Mouse (Mus musculus) lung, postnatal 0 days (tissue): ENCODE measurements around the gene Sparc. TPM values are rescaled to one million over a fixed set of nuclear protein-coding genes. Genes with fewer than 3 reads are reported as not detected.

ENCODE experiments used
- ATAC-seq: fragments of 200-750 bp; cut with Nextera tagmentation; 2 replicates; pipeline ENCODE4 v1.8.0; 2017; ENCODE audit warnings: moderate library complexity
- DNase-seq: peaks from one replicate; pipeline ENCODE4 v3.0.0-alpha.2; 2016; ENCODE audit warnings: low spot score
- H3K27ac ChIP-seq: fragments of 300-500 bp; sonication (generic); 2 replicates; pipeline ENCODE4 v1.5.1; 2014; ENCODE audit warnings: antibody characterized with exemption, mild to moderate bottlenecking, low read length, mixed read lengths
- H3K27me3 ChIP-seq: fragments of 300-500 bp; sonication (generic); replicated peaks from 2 replicates; pipeline ENCODE4 v1.6.1; 2014; ENCODE audit warnings: low read length, mixed read lengths; ENCODE audit not compliant: insufficient read depth
- H3K36me3 ChIP-seq: fragments of 300-500 bp; sonication (generic); 2 replicates; pipeline ENCODE4 v1.6.1; 2014; ENCODE audit warnings: low read length, mixed read lengths; ENCODE audit not compliant: insufficient read depth
- H3K4me1 ChIP-seq: fragments of 300-500 bp; sonication (generic); 2 replicates; pipeline ENCODE4 v1.6.1; 2014; ENCODE audit warnings: antibody characterized with exemption, low read depth, low read length, mixed read lengths; ENCODE audit not compliant: insufficient read depth
- H3K4me2 ChIP-seq: fragments of 300-500 bp; sonication (generic); replicated peaks from 2 replicates; pipeline ENCODE4 v1.6.1; 2014; ENCODE audit warnings: low read depth, mild to moderate bottlenecking, low read length, moderate library complexity, mixed read lengths
- H3K4me3 ChIP-seq: fragments of 300-500 bp; sonication (generic); 2 replicates; pipeline ENCODE4 v1.5.1; 2014; ENCODE audit warnings: low read depth, low read length
- H3K9ac ChIP-seq: fragments of 300-500 bp; sonication (generic); replicated peaks from 2 replicates; pipeline ENCODE4 v1.6.1; 2014; ENCODE audit warnings: low read depth, mild to moderate bottlenecking
- H3K9me3 ChIP-seq: fragments of 300-500 bp; sonication (generic); 2 replicates; pipeline ENCODE4 v1.6.1; 2016; ENCODE audit warnings: low read length, mixed read lengths
- CTCF ChIP-seq: IDR thresholded peaks from 2 replicates; pipeline ENCODE4 v1.5.1; 2016; ENCODE audit warnings: antibody characterized with exemption, mild to moderate bottlenecking
- EP300 ChIP-seq: IDR thresholded peaks from 2 replicates; pipeline ENCODE4 v1.6.1; 2016; ENCODE audit warnings: antibody characterized with exemption, mild to moderate bottlenecking, control low read depth
- WGBS: fragments of 180-500 bp; shearing (Covaris S2); extraction: QIAGEN DNeasy Blood & Tissue Kit; methylation state at CpG from one replicate; pipeline ENCODE4 v1.1.7; 2014; 5-methylcytosine and 5-hydroxymethylcytosine counted together
- polyA plus RNA-seq: library from polyadenylated mRNA; unstranded; fragments of >200 nt; fragmentation: Nextera tagmentation; extraction: Ambion mirVana; gene quantifications from 2 replicates; pipeline ENCODE4 v1.2.1, GENCODE M21; 2015

The Sparc gene
- polyA plus RNA-seq, 1 experiment from 2014 or later = 3,486 TPM

GRCm38 (mm10) chr11:55404659-55405457 is 18.1 kb downstream of the Sparc start:
- DNase-seq = peak; percentile 89
- Histone ChIP-seq H3K4me3 (no peak overlapping the region), H3K4me2 (no peak overlapping the region), H3K27ac (peak overlapping the region; percentile 89), H3K9me3 (no peaks in the 10 kb centered on the region), H3K36me3 (peaks cover 56% of the 10 kb centered on the region), H3K9ac (no peak overlapping the region), H3K4me1 (peaks cover 8% of the 10 kb centered on the region; the same call in 1 of the 2 replicates), H3K27me3 (no peaks in the 10 kb centered on the region)
- WGBS = 68% methylated on average over 9 of the region's 9 CpGs
- ATAC-seq = peak; percentile 74
- TF ChIP-seq EP300 = peak; percentile 97
- TF ChIP-seq CTCF = peak; percentile 27; the same call in 1 of the 2 replicates

GRCm38 (mm10) chr11:55400863-55401262 is 22.1 kb downstream of the Sparc start:
- H3K27ac ChIP-seq = no peak overlapping the region
- no peaks in the 10 kb centered on the region for H3K27me3 ChIP-seq
- WGBS = 59% methylated on average over 2 of the region's 2 CpGs
- DNase-seq (peak; percentile 86), ATAC-seq (peak; percentile 68)
- peaks cover 5% of the 10 kb centered on the region; the same call in 1 of the 2 replicates for H3K4me1 ChIP-seq
- no peak overlapping the region for H3K4me3 ChIP-seq
- no peak overlapping the region for H3K9ac ChIP-seq
- H3K9me3 ChIP-seq = no peaks in the 10 kb centered on the region
- peaks cover 57% of the 10 kb centered on the region for H3K36me3 ChIP-seq
- H3K4me2 ChIP-seq = no peak overlapping the region
- peak; percentile 39; the same call in 1 of the 2 replicates for TF ChIP-seq EP300
- no peak for TF ChIP-seq CTCF

- Histone ChIP-seq H3K4me3 (no peak overlapping the region), H3K4me1 (no peaks in the 10 kb centered on the region), H3K36me3 (peaks cover 59% of the 10 kb centered on the region), H3K4me2 (no peak overlapping the region), H3K27me3 (no peaks in the 10 kb centered on the region), H3K27ac (peak overlapping the region; percentile 43; the same call in 1 of the 2 replicates), H3K9me3 (no peaks in the 10 kb centered on the region), H3K9ac (no peak overlapping the region)
- no peak for DNase-seq
- 96% methylated on average over 8 of the region's 8 CpGs for WGBS
- ATAC-seq = no peak
- TF ChIP-seq CTCF (no peak), EP300 (no peak)
These were observed 24.6 kb downstream of the Sparc start for GRCm38 (mm10) chr11:55398371-55398770.

DNA sequence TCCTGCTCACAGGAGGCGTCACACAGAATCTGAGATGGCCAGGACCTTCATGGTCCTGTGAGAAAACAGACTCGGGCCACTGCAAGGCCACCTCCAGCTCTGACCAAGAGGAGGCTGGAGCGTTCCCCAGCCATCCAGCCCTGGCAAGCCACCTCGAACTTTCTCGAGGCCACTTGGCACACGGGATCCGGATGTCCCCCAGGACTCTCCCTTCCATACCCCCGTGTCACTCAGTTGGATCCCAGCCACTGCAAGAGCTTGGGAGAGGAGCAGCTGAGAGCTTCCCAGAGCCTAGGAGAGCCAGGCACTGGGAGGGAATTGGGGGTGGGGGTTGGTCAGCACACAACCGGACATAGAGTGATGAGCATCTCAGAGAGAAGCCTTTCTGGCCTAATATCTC is 25.5 kb downstream of the Sparc start:
- Histone ChIP-seq H3K27ac (peak overlapping the region; percentile 43; the same call in 1 of the 2 replicates), H3K27me3 (no peaks in the 10 kb centered on the region), H3K9ac (no peak overlapping the region), H3K4me1 (no peaks in the 10 kb centered on the region), H3K4me2 (no peak overlapping the region), H3K9me3 (no peaks in the 10 kb centered on the region), H3K4me3 (no peak overlapping the region), H3K36me3 (peaks cover 51% of the 10 kb centered on the region)
- no peak for DNase-seq
- TF ChIP-seq EP300 (no peak), CTCF (no peak)
- 77% methylated on average over 9 of the region's 9 CpGs for WGBS
- peak; percentile 32 for ATAC-seq

DNA sequence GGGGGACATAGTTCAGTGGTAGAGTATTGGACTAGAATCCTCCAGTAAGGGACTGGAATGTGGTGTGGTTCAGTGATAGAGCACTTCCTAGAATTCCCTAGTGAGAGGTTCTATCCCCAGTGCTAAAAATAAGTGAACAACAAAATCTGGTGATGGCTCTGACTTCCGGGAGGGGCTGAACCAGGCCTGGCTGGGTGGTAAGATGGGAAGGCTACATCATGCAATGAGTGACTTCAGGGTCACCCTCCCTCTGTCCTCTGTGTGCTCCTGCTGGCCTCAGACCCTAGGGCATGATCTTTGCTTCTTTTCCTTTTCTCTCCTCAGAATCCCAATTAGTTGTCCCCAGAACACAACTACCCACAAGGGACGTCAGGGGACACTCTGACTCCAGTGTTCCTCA is 25.9 kb downstream of the Sparc start:
- WGBS = 86% methylated on average over 2 of the region's 2 CpGs
- peaks cover 48% of the 10 kb centered on the region for H3K36me3 ChIP-seq
- H3K4me3 ChIP-seq = no peak overlapping the region
- H3K4me1 ChIP-seq = no peaks in the 10 kb centered on the region
- no peak for DNase-seq
- no peaks in the 10 kb centered on the region for H3K9me3 ChIP-seq
- H3K27ac ChIP-seq = peak overlapping the region; percentile 43; the same call in 1 of the 2 replicates
- H3K4me2 ChIP-seq = no peak overlapping the region
- H3K9ac ChIP-seq = no peak overlapping the region
- no peaks in the 10 kb centered on the region for H3K27me3 ChIP-seq
- TF ChIP-seq EP300 (no peak), CTCF (peak; percentile 27; the same call in 1 of the 2 replicates)
- ATAC-seq = peak; percentile 32

- Histone ChIP-seq H3K27me3 (no peaks in the 10 kb centered on the region), H3K4me3 (no peak overlapping the region), H3K36me3 (peaks cover 44% of the 10 kb centered on the region), H3K9me3 (no peaks in the 10 kb centered on the region), H3K27ac (peak overlapping the region; percentile 15; the same call in 1 of the 2 replicates), H3K9ac (no peak overlapping the region), H3K4me2 (no peak overlapping the region), H3K4me1 (no peaks in the 10 kb centered on the region)
- no peak for DNase-seq
- no peak for ATAC-seq
- TF ChIP-seq CTCF (no peak), EP300 (no peak)
- WGBS = 66% methylated on average over 7 of the region's 7 CpGs
These were observed 27.8 kb downstream of the Sparc start for GRCm38 (mm10) chr11:55395073-55395642.
